Comparison of ENCODE assay signal across 7 mouse cellular contexts in the genomic region with DNA sequence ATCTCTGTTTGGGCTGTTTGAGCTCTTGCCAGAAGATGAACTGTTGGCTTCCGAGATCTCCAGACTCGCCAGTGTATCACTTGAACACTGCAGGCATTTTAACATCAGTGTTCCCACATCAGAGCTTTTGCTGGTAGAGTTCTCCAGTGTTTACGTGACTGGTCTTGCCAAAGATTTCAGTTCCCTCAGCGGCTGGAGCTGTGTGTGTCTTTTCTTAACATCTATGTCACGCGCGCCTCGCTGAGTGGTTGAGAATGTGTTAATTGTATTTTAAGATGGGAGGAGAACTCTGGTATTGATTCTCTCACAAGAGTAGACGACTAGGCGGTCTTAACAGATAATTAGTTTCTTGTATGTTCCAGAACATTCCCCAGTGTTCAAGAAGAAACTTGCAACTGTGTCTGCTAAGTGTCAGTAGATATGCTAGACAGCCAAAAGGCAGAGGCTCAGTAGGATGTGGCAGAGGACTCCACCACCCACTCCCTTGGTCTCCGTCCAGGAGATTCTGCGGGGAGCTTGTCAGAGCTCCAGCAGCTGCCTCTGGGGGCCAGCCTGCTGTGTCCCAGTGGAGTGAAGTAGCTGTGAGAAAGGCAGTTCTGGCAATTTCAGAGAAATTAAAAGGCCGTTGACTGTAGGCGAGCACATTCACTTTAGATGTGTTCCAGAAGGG. TPM values are rescaled to one million over a fixed set of nuclear protein-coding genes. Genes with fewer than 3 reads are reported as not detected.
A peak's percentile ranks its signal among the peaks of the same experiment; 100 is the strongest.
DNase-seq lines count a peak whose midpoint lies in the region; ATAC-seq and TF ChIP-seq lines count a peak whose summit lies in the region.

No protein-coding gene starts in this region.

- 70% methylated on average over 14 of the region's 14 CpGs for WGBS in embryonic facial prominence, embryonic 12.5 days
- whole genome bisulfite sequencing in kidney, postnatal 0 days = 53% methylated on average over 14 of the region's 14 CpGs
- WGBS in limb, embryonic 12.5 days = 57% methylated on average over 14 of the region's 14 CpGs

- no peak overlapping the region for H3K4me2 ChIP-seq in embryonic facial prominence, embryonic 12.5 days (replicated peaks)
- no peak overlapping the region for H3K4me2 ChIP-seq in kidney, postnatal 0 days (ENCODE audit: low read length)
- H3K4me2 ChIP-seq in limb, embryonic 12.5 days = no peak overlapping the region

- peaks cover 8% of the 10 kb centered on the region; the same call in 1 of the 2 replicates for H3K36me3 ChIP-seq in embryonic facial prominence, embryonic 12.5 days
- peaks cover 10% of the 10 kb centered on the region for H3K36me3 ChIP-seq in kidney, postnatal 0 days (ENCODE audit: insufficient read depth, low read length)
- peaks cover 30% of the 10 kb centered on the region for H3K36me3 ChIP-seq in limb, embryonic 12.5 days

- H3K4me1 ChIP-seq in embryonic facial prominence, embryonic 12.5 days = peaks cover 43% of the 10 kb centered on the region
- H3K4me1 ChIP-seq in kidney, postnatal 0 days (replicated peaks; ENCODE audit: insufficient read depth, low read length) = peaks cover 32% of the 10 kb centered on the region
- H3K4me1 ChIP-seq in limb, embryonic 12.5 days (replicated peaks) = peaks cover 60% of the 10 kb centered on the region

- no peak overlapping the region for H3K9ac ChIP-seq in embryonic facial prominence, embryonic 12.5 days
- no peak overlapping the region for H3K9ac ChIP-seq in kidney, postnatal 0 days (ENCODE audit: low read depth, low read length)
- no peak overlapping the region for H3K9ac ChIP-seq in limb, embryonic 12.5 days (replicated peaks)

- no peak for TF ChIP-seq CTCF in kidney, postnatal 0 days (IDR thresholded peaks at IDR 0.05; ENCODE audit: low read depth)

- H3K4me3 ChIP-seq in embryonic facial prominence, embryonic 12.5 days = no peak overlapping the region
- H3K4me3 ChIP-seq in kidney, postnatal 0 days (replicated peaks; ENCODE audit: low read depth, low read length) = no peak overlapping the region
- H3K4me3 ChIP-seq in limb, embryonic 12.5 days (replicated peaks) = no peak overlapping the region

- peak; percentile 91 for DNase-seq in Muller cell, postnatal 12 days (ENCODE audit: inconsistent ontology term)
- peak; percentile 84 to 89 for DNase-seq in heart, adult 18-20 months
- peak; percentile 49 for DNase-seq in kidney, postnatal 0 days (ENCODE audit: low spot score)
- DNase-seq in ovary, postnatal 36 days (ENCODE audit: low spot score) = peak; percentile 51
- DNase-seq in thymus, postnatal 25 days = no peak

- H3K27ac ChIP-seq in embryonic facial prominence, embryonic 12.5 days = peak overlapping the region; percentile 43
- no peak overlapping the region; the same call in 1 of the 2 replicates for H3K27ac ChIP-seq in kidney, postnatal 0 days
- 0 out of 2 replicates have a peak overlapping the region, but pooled peaks have one; percentile 9 for H3K27ac ChIP-seq in limb, embryonic 12.5 days

- no peaks in the 10 kb centered on the region for H3K9me3 ChIP-seq in embryonic facial prominence, embryonic 12.5 days
- no peaks in the 10 kb centered on the region for H3K9me3 ChIP-seq in kidney, postnatal 0 days (replicated peaks; ENCODE audit: low read length)
- H3K9me3 ChIP-seq in limb, embryonic 12.5 days = no peaks in the 10 kb centered on the region

- ATAC-seq in embryonic facial prominence, embryonic 12.5 days (ENCODE audit: insufficient number of reproducible peaks, insufficient read depth, low FRiP score, low TSS enrichment) = no peak
- ATAC-seq in kidney, postnatal 0 days (replicated peaks; ENCODE audit: low FRiP score, low read depth) = no peak
- no peak for ATAC-seq in limb, embryonic 12.5 days (ENCODE audit: insufficient number of reproducible peaks, insufficient read depth, low FRiP score, low TSS enrichment, low read depth)

- H3K27me3 ChIP-seq in embryonic facial prominence, embryonic 12.5 days = no peaks in the 10 kb centered on the region
- H3K27me3 ChIP-seq in kidney, postnatal 0 days (ENCODE audit: insufficient read depth, low read length) = no peaks in the 10 kb centered on the region
- H3K27me3 ChIP-seq in limb, embryonic 12.5 days = no peaks in the 10 kb centered on the region

RNA-seq across cellular contexts. Expression of gene Ryk, which starts 29.3 kb away (rescaled TPM):
- 22.8 and 24.8 TPM in 2 replicates for polyA plus RNA-seq in embryonic facial prominence, embryonic 12.5 days (2016; fragmentation: Nextera tagmentation; extraction: Ambion mirVana)
- total RNA-seq in heart, adult 18-20 months (2021) = 10 to 100 TPM; 35.6 to 40.0 TPM
- 18.2 and 24.1 TPM in 2 replicates for polyA plus RNA-seq in kidney, postnatal 0 days (2015; fragmentation: Nextera tagmentation; extraction: Ambion mirVana)
- 23.6 and 26.3 TPM in 2 replicates for polyA plus RNA-seq in limb, embryonic 12.5 days (2016; fragmentation: Nextera tagmentation; extraction: Ambion mirVana)
